Mouse (Mus musculus): Measurements from ENCODE around the gene Qrich1. TPM values are rescaled to one million over a fixed set of nuclear protein-coding genes. Genes with fewer than 3 reads are reported as not detected.

The Qrich1 gene
- polyA plus RNA-seq, 1 experiment from 2014 or later: 118 TPM

DNA sequence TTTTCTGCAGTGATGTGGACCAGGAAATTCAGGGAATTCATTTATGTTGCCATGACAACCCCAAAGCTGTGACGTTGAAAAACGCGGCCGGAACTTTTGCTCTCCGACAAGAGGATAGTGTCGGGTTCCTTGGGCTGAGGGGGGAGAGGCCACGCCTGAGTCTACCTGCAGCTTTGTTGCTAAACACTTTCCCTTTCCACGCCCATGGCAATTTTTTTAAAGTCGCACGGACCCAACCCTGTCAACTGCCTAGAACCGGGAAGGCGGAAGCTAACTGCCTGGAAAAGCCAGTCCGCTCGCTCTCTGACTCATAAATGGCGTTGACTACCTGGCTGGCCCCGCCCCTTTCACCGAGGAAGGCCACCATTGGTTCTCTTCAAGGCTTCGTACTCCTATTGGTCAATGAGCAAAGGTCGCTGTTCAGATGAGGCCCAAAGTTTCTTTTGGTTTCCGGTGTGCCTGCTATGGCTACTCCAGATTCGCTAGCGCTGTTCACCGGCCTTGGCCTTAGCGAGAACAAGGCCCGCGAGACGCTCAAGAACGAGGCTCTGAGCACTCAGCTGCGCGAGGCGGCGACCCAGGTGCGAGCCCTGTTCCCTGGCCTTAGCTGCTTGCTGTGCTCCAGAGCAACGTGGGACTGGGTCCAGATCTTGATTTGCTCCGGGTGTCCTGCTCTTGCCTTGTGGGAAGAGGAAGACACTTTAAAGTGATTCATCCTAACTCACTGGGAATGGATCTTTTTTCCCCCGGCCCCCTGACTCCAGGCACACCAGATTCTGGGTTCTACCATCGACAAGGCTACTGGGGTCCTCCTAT lies 8.8 kb upstream of the Qrich1 start, which contains the start of gene Qars:
Gene Qars (plus strand): TSS at position 88 of the 816 bp plus-strand sequence.
- H3K27me3 ChIP-seq (ENCODE audit: control insufficient read depth, insufficient read depth, low read depth, low read length): no peaks in the 10 kb centered on the region
- under 1% methylated on average over 37 of the region's 37 CpGs for WGBS
- peak within 1 kb of the TSS; percentile 88 for H3K9ac ChIP-seq (ENCODE audit: low read length)
- peaks cover 12% of the 10 kb centered on the region for H3K4me1 ChIP-seq (replicated peaks; ENCODE audit: control insufficient read depth, insufficient read depth, low read length)
- H3K36me3 ChIP-seq (ENCODE audit: control insufficient read depth, insufficient read depth, low read length): peaks cover 21% of the 10 kb centered on the region
- peak within 1 kb of the TSS; percentile 90 for H3K4me2 ChIP-seq (ENCODE audit: low read depth, low read length)
- H3K9me3 ChIP-seq (ENCODE audit: control insufficient read depth, low read length): no peaks in the 10 kb centered on the region
- peak within 1 kb of the TSS; percentile 87 for H3K4me3 ChIP-seq (ENCODE audit: low read length)
- peak; percentile 99 for ATAC-seq (ENCODE audit: low read depth)
- H3K27ac ChIP-seq (ENCODE audit: low read length): peak within 1 kb of the TSS; percentile 87

DNA sequence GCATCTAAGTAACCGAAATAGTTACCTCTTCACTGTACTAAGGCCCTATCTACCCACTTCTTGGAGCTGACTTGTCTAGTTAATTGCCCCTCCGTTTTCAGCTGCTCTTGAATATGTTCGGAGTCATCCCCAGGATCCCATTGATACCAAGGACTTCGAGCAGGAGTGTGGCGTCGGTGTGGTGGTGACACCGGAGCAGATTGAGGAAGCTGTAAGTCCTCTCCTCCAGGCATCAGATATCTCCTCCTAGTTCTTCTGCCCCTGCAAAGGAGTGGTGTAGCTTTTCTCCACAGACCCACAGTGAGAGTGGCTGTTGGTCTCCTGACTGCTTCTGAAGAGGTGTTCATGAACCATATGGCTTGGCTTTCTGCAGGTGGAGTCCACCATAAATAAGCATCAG lies 7.8 kb upstream of the Qrich1 start:
- WGBS: 84% methylated on average over 7 of the region's 7 CpGs
- Histone ChIP-seq H3K27me3 (ENCODE audit: control insufficient read depth, insufficient read depth, low read depth, low read length) (no peaks in the 10 kb centered on the region), H3K36me3 (ENCODE audit: control insufficient read depth, insufficient read depth, low read length) (peaks cover 21% of the 10 kb centered on the region), H3K4me2 (ENCODE audit: low read depth, low read length) (peak overlapping the region; percentile 90), H3K4me1 (replicated peaks; ENCODE audit: control insufficient read depth, insufficient read depth, low read length) (peaks cover 12% of the 10 kb centered on the region), H3K9me3 (ENCODE audit: control insufficient read depth, low read length) (no peaks in the 10 kb centered on the region), H3K4me3 (ENCODE audit: low read length) (peak overlapping the region; percentile 87), H3K9ac (ENCODE audit: low read length) (peak overlapping the region; percentile 88), H3K27ac (ENCODE audit: low read length) (no peak overlapping the region)
- ATAC-seq (ENCODE audit: low read depth): no peak

DNA sequence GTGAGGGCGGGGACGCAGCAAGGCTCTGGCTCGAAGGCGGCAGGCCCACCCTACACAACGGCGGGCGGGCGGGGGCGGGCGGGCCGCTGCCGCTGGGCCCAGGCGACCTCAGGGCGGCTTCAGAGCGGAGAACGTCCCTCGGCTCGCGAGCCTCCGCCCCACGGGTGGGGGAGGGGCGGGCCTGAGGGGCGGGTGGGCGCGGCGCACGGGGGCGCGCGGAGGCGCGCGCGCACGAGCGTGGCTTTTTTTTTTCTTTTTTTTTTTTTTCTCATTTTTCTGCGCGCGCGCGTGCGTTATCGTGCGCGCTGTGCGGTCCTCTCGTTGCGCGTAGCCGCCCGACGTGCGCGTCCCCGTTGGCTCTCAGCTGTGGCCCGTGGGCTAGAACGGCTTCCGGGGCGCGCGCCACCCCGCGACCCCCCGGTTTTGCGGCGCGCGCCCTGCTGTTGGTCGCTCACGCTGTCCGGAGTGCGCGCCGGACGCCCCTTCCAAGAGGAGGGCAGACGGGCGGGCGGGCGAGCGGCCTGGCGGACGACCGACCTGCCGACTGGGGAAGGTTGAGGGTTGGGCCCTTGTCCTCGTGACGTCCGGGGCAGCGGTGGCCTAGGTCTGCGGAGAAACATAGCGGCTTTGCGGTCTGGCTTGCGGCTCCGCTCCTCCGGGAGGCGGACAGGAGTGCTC lies 786 bp downstream of the Qrich1 start:
- Histone ChIP-seq H3K4me3 (ENCODE audit: low read length) (peak overlapping the region; percentile 100), H3K27ac (ENCODE audit: low read length) (peak overlapping the region; percentile 99), H3K9ac (ENCODE audit: low read length) (peak overlapping the region; percentile 98), H3K9me3 (ENCODE audit: control insufficient read depth, low read length) (no peaks in the 10 kb centered on the region), H3K4me1 (replicated peaks; ENCODE audit: control insufficient read depth, insufficient read depth, low read length) (peaks cover 12% of the 10 kb centered on the region), H3K36me3 (ENCODE audit: control insufficient read depth, insufficient read depth, low read length) (peaks cover 24% of the 10 kb centered on the region), H3K4me2 (ENCODE audit: low read depth, low read length) (peak overlapping the region; percentile 61), H3K27me3 (ENCODE audit: control insufficient read depth, insufficient read depth, low read depth, low read length) (no peaks in the 10 kb centered on the region)
- ATAC-seq (ENCODE audit: low read depth): peak; percentile 85
- WGBS: under 1% methylated on average over 54 of the region's 95 CpGs

- H3K4me3 ChIP-seq (ENCODE audit: low read length): peak overlapping the region; percentile 100
- peak; percentile 7 for ATAC-seq (ENCODE audit: low read depth)
- H3K27me3 ChIP-seq (ENCODE audit: control insufficient read depth, insufficient read depth, low read depth, low read length): no peaks in the 10 kb centered on the region
- H3K27ac ChIP-seq (ENCODE audit: low read length): peak overlapping the region; percentile 99
- H3K9me3 ChIP-seq (ENCODE audit: control insufficient read depth, low read length): no peaks in the 10 kb centered on the region
- H3K4me1 ChIP-seq (replicated peaks; ENCODE audit: control insufficient read depth, insufficient read depth, low read length): peaks cover 12% of the 10 kb centered on the region
- H3K9ac ChIP-seq (ENCODE audit: low read length): peak overlapping the region; percentile 98
- peak overlapping the region; percentile 61 for H3K4me2 ChIP-seq (ENCODE audit: low read depth, low read length)
- peaks cover 18% of the 10 kb centered on the region for H3K36me3 ChIP-seq (ENCODE audit: control insufficient read depth, insufficient read depth, low read length)
- under 1% methylated on average over 13 of the region's 13 CpGs for WGBS
Measured at GRCm38 (mm10) chr9:108517931-108518332, 1.3 kb downstream of the Qrich1 start.

GRCm38 (mm10) chr9:108521604-108522003 lies 5.0 kb downstream of the Qrich1 start:
- H3K4me1 ChIP-seq (replicated peaks; ENCODE audit: control insufficient read depth, insufficient read depth, low read length): peaks cover 7% of the 10 kb centered on the region; the same call in 1 of the 2 replicates
- WGBS: 86% methylated on average over 2 of the region's 2 CpGs
- H3K9ac ChIP-seq (ENCODE audit: low read length): no peak overlapping the region
- ATAC-seq (ENCODE audit: low read depth): no peak
- H3K4me2 ChIP-seq (ENCODE audit: low read depth, low read length): no peak overlapping the region
- no peak overlapping the region for H3K4me3 ChIP-seq (ENCODE audit: low read length)
- H3K9me3 ChIP-seq (ENCODE audit: control insufficient read depth, low read length): no peaks in the 10 kb centered on the region
- 0 out of 2 replicates have a peak, but pooled peaks cover 4% of the 10 kb centered on the region for H3K36me3 ChIP-seq (ENCODE audit: control insufficient read depth, insufficient read depth, low read length)
- no peak overlapping the region for H3K27ac ChIP-seq (ENCODE audit: low read length)
- H3K27me3 ChIP-seq (ENCODE audit: control insufficient read depth, insufficient read depth, low read depth, low read length): no peaks in the 10 kb centered on the region

DNA sequence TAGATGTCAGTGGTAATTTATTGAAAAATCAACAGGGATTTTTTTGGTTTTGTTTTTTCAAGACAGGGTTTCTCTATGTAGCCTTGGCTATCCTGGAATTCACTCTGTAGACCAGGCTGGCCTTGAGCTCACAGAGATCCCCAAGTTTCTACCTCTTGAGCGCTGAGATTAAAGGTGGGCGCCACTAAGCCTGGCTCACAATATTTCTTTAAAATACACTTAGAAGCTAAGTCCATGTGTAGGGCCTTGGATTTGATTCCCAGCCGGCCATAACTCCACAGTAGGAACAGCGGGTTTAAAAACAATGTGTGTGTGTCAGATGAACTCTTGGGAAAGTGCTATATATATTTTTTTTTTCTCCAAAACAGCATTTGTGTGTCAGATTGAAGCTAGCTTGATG lies 6.7 kb downstream of the Qrich1 start:
- H3K36me3 ChIP-seq (ENCODE audit: control insufficient read depth, insufficient read depth, low read length): peaks cover 6% of the 10 kb centered on the region; the same call in 1 of the 2 replicates
- H3K9ac ChIP-seq (ENCODE audit: low read length): no peak overlapping the region
- peaks cover 7% of the 10 kb centered on the region; the same call in 1 of the 2 replicates for H3K4me1 ChIP-seq (replicated peaks; ENCODE audit: control insufficient read depth, insufficient read depth, low read length)
- no peak overlapping the region for H3K27ac ChIP-seq (ENCODE audit: low read length)
- no peaks in the 10 kb centered on the region for H3K9me3 ChIP-seq (ENCODE audit: control insufficient read depth, low read length)
- ATAC-seq (ENCODE audit: low read depth): no peak
- H3K4me3 ChIP-seq (ENCODE audit: low read length): no peak overlapping the region
- no peaks in the 10 kb centered on the region for H3K27me3 ChIP-seq (ENCODE audit: control insufficient read depth, insufficient read depth, low read depth, low read length)
- no peak overlapping the region for H3K4me2 ChIP-seq (ENCODE audit: low read depth, low read length)
- WGBS: 93% methylated on average over 4 of the region's 4 CpGs

DNA sequence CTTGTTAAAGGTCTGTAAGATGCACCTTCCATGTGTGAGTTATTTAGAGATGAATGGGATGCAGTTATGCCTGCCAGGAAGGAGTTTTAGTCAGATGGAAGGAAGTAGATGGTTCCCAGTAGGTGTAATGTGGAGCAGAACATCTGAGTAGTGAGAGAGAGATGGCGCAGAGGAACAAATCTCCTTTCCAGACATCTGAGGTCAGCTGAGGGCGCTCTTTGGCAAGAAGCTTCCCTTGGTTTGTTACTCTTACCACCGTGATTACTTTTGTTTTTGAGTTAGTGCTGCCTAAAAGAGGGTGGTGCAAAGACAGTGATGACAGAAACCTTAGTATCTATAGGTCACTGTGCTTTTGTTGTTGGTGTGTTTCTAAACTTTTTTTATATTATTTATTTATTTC lies 8.8 kb downstream of the Qrich1 start:
- no peak overlapping the region for H3K4me2 ChIP-seq (ENCODE audit: low read depth, low read length)
- H3K9me3 ChIP-seq (ENCODE audit: control insufficient read depth, low read length): no peaks in the 10 kb centered on the region
- no peak for ATAC-seq (ENCODE audit: low read depth)
- H3K9ac ChIP-seq (ENCODE audit: low read length): no peak overlapping the region
- H3K4me1 ChIP-seq (replicated peaks; ENCODE audit: control insufficient read depth, insufficient read depth, low read length): no peaks in the 10 kb centered on the region
- 71% methylated on average over 3 of the region's 3 CpGs for WGBS
- H3K36me3 ChIP-seq (ENCODE audit: control insufficient read depth, insufficient read depth, low read length): peaks cover 16% of the 10 kb centered on the region
- H3K27ac ChIP-seq (ENCODE audit: low read length): no peak overlapping the region
- H3K4me3 ChIP-seq (ENCODE audit: low read length): no peak overlapping the region
- no peaks in the 10 kb centered on the region for H3K27me3 ChIP-seq (ENCODE audit: control insufficient read depth, insufficient read depth, low read depth, low read length)

GRCm38 (mm10) chr9:108530954-108531353 lies 14.3 kb downstream of the Qrich1 start:
- Histone ChIP-seq H3K9ac (ENCODE audit: low read length) (no peak overlapping the region), H3K4me3 (ENCODE audit: low read length) (no peak overlapping the region), H3K27me3 (ENCODE audit: control insufficient read depth, insufficient read depth, low read depth, low read length) (no peaks in the 10 kb centered on the region), H3K27ac (ENCODE audit: low read length) (no peak overlapping the region), H3K4me2 (ENCODE audit: low read depth, low read length) (no peak overlapping the region), H3K36me3 (ENCODE audit: control insufficient read depth, insufficient read depth, low read length) (peaks cover 48% of the 10 kb centered on the region), H3K9me3 (ENCODE audit: control insufficient read depth, low read length) (no peaks in the 10 kb centered on the region), H3K4me1 (replicated peaks; ENCODE audit: control insufficient read depth, insufficient read depth, low read length) (no peaks in the 10 kb centered on the region)
- no peak for ATAC-seq (ENCODE audit: low read depth)
- 74% methylated on average over 1 of the region's 1 CpGs for WGBS

GRCm38 (mm10) chr9:108531496-108531895 lies 14.9 kb downstream of the Qrich1 start:
- no peak for ATAC-seq (ENCODE audit: low read depth)
- H3K27me3 ChIP-seq (ENCODE audit: control insufficient read depth, insufficient read depth, low read depth, low read length): no peaks in the 10 kb centered on the region
- no peak overlapping the region for H3K4me3 ChIP-seq (ENCODE audit: low read length)
- no peak overlapping the region for H3K9ac ChIP-seq (ENCODE audit: low read length)
- no peak overlapping the region for H3K4me2 ChIP-seq (ENCODE audit: low read depth, low read length)
- H3K27ac ChIP-seq (ENCODE audit: low read length): no peak overlapping the region
- H3K36me3 ChIP-seq (ENCODE audit: control insufficient read depth, insufficient read depth, low read length): peaks cover 49% of the 10 kb centered on the region
- 93% methylated on average over 1 of the region's 1 CpGs for WGBS
- no peaks in the 10 kb centered on the region for H3K9me3 ChIP-seq (ENCODE audit: control insufficient read depth, low read length)
- H3K4me1 ChIP-seq (replicated peaks; ENCODE audit: control insufficient read depth, insufficient read depth, low read length): no peaks in the 10 kb centered on the region

Measured in lung, embryonic 16.5 days (tissue).